Mouse (Mus musculus) cerebellum, adult 11-12 months (tissue): ENCODE results near the gene Fbln1.

Source experiments
- DNase-seq: peaks from one replicate; pipeline ENCODE4 v3.0.0; 2022

The Fbln1 gene

DNA sequence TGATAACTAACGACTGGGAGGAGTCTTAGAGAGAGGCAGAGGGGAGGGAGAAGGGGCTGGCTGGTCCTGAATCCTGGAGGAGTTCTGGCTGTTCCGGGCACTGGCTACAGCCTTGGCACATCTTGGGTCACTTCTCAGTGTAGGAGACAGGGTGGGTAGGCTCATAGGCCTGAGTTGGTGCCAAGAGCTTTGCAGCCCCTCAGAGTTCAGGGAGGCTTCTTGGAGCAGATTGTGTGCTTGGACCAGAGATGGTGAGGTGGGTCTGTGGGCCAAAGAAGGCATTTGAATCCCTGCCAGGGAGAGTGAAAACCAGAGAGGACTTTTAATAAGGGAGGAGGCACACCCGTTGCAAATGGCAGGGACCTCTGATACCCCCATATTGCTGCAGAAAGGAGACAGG, 1.3 kb downstream of the Fbln1 start:
- DNase-seq = peak; percentile 14

DNA sequence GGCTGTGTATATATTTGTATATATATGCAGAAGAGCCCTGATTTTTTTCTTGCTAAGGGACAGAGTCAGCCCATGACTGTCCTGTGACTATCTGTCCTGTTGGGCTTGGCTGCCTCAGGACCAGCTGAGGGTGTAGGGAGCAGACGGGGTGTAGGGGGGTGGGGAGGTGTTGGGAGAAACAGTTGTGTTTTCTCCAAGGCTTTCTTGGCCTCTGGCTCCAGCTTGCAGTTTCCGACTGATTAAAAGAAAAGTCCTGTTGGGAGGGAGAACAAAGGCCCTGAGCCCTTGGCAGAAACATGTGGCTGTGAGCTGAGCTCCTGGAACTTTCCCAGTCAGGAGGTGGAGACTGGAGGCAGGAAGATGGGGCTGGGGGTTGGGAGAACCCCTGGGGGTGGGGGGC, 2.0 kb downstream of the Fbln1 start:
- peak; percentile 21 for DNase-seq

DNA sequence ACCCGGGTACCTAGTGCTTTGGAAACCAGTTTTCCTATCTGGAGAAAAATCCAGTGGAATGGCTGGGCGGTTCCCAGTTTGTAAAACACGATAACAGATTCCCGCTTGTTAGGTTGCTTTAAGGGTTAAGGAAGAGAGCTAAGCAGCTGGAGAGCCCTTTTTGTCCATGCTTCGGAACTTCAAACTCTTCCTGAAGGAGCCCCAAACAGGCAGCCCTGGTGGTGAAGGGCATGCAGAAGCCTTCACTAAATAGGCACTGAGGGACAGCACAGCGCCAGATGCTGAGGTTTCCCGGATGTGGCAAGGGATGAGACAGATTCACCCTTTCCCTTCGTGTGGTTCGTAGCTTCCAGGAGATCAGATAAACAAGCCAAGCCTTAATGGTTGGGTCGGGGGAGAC, 2.6 kb downstream of the Fbln1 start:
- no peak for DNase-seq

DNA sequence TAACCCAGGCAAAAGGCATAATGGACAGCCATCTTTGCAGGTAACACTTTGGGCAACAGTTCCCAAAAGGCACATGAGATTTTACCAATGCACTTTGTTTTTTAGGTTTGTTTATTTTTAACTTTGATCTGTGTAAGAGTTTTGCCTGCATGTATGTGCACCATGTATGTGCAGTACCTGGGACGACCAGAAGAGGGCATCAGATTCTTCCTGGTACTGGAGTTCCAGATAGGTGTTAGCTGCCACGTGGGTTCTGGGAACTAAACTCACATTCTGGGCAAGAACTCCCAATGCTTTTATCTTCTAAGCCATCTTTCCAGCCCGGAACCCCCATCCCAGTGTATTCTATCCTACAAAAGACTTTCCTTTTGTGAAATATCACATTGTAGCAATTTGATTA, 3.6 kb downstream of the Fbln1 start:
- DNase-seq = no peak

DNA sequence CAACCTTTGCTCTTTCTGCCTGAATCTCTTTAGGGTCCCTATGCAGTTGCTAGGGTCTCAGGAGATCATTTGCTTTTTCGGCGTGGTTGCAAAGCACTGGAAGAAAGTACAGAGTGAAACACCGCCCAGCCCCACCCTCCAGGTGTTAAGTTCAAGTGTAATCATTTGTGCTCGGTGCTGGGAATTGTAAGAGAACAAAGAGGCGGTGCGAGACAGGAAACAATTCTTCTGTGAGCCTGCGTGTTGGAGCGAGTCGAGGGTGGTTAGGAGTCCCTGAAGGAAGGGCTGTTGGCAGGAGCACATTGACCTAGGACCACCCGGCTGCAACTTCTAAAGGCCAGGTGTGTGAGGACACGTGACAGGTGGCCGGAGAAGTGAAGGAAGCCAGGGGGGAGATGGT, 4.9 kb downstream of the Fbln1 start:
- no peak for DNase-seq

DNA sequence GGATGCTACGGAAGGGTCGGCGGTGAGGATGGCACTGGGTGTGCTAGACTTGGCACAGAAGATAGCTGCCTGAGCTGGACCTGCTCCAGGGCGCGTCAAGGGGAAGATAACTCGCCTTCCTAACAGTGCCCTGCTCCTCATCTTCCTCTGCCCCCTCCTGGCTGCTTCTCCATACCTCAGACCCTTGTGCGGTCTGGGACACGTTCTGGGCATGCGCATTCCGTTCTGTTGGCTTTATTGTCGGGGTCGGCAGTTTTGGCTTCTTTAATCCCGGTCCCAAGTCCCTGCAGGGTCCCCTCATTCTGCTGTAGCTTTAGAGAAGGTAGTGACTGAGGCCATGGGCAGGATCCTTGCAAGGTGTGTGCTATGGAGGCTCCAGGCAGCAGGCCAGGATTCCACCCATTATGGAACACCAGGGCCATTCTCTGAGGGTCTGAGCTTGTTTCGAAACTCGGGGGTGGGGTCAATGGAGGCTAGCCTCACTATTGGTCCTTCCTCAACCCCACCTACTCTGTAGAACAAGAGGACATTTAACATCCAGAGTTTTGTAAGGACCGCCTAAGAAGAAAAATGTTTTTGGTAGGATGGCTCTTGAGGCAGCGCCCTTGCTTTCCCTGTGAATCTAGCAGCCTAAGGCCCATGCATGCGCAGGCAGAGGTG, 5.5 kb downstream of the Fbln1 start:
- no peak for DNase-seq

DNA sequence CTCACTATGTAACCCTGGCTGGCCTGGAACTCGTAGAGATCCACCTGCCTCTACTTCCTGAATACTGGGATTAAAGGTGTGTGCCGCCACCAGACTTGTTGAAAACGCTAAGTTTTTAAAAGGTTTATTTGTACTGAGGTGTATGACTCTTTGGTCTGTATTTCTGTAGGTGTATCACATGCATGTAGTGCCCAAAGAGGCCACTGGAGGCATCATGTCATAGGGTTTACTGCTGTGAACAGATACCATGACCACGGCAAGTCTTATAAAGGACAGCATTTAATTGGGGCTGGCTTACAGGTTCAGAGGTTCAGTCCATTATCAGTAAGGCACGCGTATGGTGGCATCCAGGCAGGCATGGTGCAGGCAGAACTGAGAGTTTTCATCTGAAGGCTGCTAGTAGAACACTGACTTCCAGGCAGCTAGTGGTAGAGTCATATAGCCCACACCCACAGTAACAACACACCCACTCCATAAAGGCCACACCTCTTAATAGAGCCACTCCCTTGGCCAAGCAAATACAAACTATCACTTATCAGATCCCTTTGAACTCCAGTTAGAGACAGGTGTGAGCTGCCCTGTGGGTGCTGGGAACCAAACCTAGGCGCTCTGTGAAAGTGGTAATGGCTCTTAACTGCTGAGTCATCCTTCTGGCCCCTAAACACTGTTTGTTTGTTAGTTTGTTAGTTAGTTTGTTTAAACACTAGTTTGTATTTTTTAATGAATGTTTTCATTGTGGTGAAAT, 10.5 kb downstream of the Fbln1 start:
- DNase-seq = no peak

DNA sequence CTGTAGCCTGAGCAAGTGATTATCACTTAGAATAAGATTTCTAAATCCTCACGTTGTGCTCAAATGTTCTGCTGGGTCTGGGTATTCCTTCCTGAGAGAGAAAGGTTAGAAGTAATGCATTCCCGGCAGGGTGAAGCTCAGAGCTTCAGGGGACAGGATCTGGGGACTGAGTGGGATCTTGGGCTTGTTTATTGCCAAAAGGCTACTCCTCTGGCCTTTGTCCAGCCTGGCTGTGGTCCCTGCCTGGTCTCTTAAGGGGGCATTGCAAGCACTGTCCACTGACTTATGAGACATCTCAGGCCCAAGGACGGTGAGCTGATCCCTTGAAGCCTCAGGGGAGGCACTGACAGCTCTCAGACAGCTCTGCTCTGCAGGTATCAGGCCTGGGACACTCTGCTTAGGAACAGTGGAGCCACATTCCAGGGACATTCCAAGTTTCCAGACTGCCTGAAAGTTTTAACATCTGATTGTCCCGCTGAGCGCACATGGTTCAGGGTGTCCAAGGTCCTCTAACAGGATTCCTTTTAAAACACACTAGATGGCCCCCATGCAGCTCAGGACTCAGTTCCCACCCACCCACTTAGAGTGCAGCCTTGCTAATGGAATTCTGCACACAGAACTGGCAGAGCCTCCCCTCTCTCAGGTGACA, 13.0 kb downstream of the Fbln1 start:
- no peak for DNase-seq

DNA sequence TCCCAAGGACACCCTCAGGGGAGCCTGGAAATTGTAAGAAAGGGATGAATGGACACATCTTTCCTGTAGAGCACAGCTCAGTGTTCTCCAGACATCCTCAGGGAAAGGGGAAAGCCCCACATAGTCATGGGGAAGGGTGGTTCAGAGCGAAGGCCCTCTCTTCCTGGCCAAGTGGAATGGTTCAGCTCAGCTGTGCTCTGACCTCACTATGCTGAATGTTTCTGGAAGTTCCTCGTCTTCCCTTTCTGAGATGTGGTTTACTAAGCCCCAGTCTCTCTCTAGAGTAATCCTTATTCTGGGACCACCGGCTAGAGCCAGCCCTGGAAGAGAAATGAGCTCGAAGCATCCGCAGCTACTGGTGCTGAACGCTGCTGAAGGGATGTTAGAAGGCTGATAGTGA, 14.6 kb downstream of the Fbln1 start:
- DNase-seq = no peak

DNA sequence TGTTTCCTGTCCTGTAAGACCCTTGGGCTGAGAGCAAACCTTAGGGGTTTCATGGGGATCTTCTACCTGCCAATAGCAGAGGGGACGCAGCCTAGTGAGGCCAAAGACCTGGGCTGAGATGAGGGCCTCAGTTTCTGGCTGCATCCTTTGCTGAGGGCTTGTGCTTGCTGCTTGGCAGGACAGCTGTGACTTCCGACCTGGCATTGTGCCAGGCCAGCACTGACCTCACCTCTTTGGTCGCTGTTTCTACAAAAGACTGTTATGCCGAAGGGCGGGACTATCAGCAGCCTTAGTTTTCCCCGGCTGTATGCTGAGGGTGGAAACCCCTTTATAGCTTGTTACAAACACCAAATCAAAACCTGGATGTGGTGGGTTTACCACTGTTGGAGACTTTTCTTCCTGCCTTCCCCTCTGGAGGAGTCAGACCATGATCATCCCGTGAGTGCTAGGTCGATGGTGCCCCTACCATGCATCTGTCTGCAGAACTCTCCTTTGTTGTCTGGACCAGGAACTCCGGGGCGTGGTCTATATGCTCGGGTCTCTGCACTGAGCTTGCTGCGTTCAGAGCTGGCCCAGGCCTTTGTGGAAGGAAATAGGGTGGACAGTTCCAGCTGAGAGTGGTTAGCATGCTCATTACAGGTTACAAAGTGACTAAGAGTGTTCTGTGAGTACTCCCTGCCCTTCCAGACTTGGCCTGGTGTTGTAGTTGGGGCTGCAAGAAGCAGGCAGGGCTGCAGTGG, 15.5 kb downstream of the Fbln1 start:
- no peak for DNase-seq

DNA sequence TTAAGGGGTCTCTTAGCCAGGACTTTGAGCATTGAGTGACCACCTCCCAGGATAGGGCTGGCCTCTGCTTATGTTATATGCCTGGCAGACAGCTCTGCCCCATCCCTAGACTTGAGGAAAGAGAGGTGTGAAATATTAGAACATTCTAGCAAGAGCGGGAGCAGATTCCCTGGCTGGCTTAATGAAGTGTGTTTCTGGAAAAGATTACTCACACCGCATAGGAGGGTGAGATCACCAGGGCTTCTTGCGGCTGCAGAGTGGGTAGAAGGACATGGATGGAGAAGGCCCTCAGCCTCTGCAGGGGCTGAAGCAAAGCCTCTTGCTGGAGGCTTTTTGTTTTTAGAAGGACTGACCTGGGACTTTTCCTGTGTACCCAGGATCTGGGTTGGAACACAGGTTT, 19.9 kb downstream of the Fbln1 start:
- DNase-seq = no peak

DNA sequence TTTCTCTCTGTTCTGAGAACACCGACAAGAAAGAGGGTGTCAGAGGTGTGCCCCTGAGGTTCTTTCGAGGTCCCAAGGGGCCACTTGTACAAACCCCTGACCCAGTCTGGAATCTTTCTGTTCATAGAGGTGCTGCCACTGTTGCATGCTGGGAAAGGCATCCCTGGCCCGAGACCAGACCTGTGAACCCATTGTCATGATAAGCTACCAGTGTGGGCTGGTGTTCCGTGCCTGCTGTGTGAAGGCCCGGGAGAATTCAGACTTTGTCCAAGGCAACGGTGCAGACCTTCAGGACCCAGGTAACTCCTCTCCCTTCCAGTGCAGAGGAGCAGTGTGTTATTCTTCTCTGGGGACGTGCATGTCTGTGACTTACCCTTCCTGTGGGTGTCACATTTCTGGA, 21.1 kb downstream of the Fbln1 start:
- DNase-seq = no peak

DNA sequence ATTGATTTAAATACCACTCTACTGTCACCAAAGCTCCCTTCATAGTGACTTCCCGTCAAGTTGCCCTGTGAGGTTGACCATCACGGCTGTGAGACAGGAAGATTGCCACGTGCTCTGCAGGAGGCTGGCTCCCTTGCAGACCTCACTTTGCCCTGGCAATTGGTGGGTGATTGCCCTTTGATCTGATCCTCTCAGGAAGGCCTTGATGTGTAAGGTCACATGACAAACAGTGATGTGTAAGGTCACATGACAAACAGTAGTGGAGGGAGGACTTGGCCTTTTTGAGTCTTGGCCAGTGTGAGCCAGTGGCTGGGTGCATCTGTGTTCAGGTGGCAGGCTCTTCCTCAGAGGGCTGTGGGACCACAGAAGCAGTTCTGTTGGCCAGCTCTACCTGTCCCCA, 22.8 kb downstream of the Fbln1 start:
- no peak for DNase-seq

DNA sequence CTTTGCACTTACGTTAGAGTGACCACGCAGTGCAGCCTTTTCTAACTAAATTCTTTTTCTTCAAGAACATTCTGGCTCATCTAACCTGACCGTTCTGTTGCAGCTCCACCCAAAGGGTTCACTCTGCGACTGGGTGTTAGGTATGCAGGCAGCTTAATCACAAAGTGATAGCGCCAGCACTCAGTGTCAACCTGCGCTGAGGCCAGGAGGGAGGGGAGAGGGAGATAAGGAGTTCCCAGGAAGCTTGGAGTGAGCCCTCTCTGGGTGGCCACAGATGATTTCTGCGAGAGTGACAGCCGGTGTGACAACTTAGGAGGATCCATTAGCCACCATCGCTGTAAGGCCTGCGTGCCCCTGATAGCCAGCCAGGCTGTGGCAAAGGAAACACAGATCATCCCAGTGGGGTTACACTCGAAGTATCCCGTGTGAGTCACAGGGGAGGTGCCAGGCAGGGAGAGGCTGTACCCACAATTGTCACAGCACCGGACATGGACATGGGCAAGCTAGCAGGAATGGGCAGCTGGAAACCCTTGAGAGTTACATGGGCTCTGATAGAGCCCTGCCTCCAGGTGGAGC, 24.3 kb downstream of the Fbln1 start:
- no peak for DNase-seq

DNA sequence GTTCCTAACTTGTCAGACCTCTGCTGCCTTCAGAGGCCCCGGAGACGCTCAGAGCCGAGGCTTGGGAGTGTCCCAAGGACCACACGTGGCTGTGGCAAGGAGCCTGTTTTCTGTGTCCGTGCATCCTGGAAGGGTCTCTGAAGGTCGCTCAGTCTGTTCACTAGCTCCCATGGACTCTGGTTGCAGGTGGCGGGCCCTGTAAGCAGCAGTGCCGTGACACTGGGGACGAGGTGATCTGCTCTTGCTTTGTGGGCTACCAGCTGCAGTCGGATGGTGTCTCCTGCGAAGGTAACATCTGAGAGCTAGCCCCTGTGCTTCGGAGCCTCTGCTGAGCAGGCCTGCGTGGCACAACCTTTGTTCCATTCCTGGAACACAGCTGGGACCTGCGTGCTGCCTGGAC, 24.9 kb downstream of the Fbln1 start:
- no peak for DNase-seq

DNA sequence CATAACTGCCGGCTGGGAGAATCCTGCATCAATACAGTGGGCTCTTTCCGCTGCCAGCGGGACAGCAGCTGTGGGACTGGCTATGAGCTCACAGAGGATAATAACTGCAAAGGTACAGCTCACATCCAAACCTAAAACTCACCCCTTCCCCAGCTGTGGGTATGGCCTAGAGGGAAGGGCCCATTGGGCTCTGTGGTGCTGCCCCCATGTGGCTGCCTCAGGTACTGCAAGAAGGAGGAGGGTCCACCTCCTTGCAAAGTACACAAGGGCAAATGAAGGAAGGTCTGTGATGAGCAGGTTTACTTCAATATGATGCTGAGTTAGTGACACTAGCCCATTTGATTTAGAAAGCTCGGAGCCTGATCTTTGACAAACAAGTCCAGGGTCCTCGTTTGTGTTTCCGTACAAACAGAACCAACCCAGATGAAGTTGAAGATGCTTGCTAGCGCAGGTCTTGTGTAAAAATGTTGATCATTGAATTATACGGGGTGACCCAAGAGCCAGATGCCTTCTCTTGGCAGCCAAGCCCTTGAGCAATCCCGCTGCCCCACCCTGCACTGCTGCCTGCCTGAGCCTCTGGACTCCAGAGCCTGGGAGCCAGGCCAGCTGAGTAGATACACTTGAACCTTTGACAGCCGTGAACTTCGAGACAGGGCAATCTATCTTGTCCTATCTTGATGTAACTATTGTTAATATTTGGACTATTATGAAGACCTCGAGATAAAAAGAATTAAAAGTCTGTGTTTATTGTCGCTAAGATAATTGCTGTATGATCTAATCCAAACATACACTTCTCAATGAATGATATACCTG, 25.9 kb downstream of the Fbln1 start:
- no peak for DNase-seq

DNA sequence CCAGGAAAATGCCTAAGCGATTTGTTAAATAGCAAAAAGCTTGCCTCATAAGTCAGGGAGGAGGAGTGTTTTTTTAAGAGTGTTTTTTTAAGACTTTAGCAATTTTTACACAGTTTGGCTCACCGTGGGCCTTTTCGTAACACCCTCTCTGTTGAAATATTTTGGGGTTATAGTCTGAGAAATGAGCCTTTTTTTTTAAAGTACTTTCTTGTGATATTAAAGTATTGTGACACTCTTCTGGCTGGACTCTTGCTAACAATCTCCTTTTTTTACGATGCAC, 26.4 kb downstream of the Fbln1 start:
- DNase-seq = no peak

DNA sequence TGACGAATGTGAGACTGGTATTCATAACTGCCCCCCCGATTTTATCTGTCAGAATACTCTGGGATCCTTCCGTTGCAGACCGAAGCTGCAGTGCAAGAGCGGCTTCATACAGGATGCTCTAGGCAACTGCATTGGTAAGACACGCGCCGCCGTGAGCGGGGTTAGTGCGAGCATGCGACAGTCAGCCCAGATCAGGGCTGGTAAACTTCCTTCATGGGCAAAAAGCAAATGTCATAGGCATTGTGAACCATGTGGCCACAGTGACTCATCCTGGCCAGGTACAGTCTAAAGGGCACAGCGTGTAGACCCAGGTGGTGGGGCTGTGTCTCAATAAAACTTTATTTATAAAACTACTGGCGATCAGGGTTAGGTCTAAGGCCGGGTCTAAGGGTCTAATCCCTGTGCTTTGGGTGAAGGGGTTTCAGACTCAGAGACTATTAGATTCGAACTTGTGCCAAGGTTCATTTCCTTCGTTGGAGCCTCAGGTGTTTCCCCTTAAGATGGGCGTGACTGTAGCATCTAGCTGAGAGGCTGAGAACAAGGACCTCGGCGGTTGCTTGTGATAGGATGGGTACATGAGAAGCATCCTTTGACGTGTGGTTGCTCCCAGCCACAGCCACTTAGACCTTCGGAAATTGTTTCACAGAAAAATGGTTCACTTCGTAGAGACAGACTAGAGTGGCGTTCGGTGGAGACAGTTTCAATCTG, 26.9 kb downstream of the Fbln1 start:
- no peak for DNase-seq

DNA sequence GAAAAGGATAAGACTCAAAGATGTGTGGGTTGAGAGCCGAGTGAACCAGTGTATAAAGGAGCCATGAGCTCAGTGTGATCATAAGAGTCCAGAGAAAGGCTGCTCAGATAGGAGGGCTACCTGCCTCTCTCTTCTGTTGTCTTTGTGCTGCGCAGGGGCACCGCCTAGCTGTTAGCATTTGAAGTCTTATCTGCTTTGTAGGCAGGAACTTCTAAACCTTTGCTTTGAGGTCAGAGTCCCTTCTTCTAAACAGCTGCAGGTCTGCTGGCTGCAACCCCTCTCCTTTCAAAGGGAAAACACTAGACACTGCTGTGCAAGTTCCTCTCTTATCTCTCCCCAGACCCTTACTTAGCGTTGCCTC, 27.5 kb downstream of the Fbln1 start:
- DNase-seq = no peak

DNA sequence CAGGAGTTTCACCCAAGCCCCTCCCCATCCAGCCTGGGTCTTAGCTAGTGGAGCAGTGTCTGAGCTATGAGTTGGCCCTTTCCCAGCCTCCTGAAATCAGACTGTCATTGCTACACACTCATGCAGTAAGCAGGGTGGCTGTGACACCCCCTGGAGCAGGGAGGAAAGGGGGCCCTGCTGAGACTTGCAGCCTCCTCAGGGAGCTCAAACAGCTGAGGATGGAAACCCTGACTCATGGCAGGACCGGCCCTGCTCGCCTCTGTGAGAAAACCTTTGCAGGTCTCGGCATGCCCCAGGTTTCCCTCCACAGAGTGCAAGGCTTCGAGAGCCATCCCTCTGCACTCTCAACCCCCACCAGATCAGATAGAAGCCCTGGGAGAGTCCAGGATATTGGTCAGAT, 27.9 kb downstream of the Fbln1 start:
- no peak for DNase-seq

DNA sequence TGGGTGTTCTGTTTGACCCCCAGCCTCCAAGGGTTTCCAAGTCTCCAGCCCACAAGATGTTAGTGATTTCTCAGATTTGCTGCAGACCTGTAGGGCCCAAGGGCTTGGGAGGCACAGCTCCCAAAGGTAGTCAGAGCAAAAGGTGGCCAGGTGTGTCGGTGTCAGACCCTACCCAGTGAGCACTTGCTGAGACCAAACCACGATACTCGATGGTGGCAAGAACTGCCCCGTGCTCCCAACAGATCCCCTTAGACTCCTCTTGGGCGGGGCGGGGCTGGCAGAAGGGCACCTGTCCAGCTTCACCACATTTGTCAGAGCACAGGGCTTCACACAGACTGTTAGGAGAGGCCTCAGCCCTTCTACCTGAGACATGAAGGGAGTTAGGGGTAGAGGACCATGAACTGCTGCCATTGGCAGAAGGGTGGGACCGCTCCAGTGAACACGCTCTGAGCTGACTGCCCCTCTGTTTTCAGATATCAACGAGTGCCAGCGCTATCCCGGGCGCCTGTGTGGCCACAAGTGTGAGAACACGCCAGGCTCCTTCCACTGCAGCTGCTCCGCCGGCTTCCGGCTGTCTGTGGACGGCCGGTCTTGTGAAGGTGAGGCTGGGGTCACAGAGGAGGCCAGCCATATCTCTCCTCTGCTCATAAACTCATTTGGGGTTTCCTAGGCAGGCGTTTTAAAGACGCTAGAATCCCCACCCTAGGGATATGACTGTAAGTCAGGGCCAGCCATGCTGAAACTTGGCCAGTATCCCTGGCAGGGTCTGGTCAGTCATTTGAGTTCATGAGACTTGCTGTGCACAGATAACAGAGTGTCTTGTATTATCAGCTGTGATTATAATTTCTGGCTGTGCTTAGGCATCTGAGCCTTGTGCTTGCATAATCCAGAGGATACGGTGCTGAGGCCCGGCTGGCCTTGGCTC, 33.3 kb downstream of the Fbln1 start:
- DNase-seq = no peak
